Mouse (Mus musculus) midbrain, embryonic 16.5 days (tissue): ENCODE measurements around the gene Ipcef1. TPM values are rescaled to one million over a fixed set of nuclear protein-coding genes. Genes with fewer than 3 reads are reported as not detected.
A peak's percentile ranks its signal among the peaks of the same experiment; 100 is the strongest.

Experiments used
- ATAC-seq: fragments of 200-750 bp; cut with Nextera tagmentation; 2 replicates; pipeline ENCODE4 v1.8.0; 2017; ENCODE audit warnings: moderate TSS enrichment
- H3K27ac ChIP-seq: fragments of 300-500 bp; sonication (generic); 2 replicates; pipeline ENCODE4 v1.5.1; 2014; ENCODE audit warnings: mild to moderate bottlenecking, low read length, mixed read lengths
- H3K27me3 ChIP-seq: fragments of 300-500 bp; sonication (generic); 2 replicates; pipeline ENCODE4 v1.6.1; 2014; ENCODE audit warnings: low read depth, low read length, mixed read lengths; ENCODE audit not compliant: control insufficient read depth, insufficient read depth
- H3K36me3 ChIP-seq: fragments of 300-500 bp; sonication (generic); 2 replicates; pipeline ENCODE4 v1.6.1; 2014; ENCODE audit warnings: mild to moderate bottlenecking, low read length, moderate library complexity, mixed read lengths; ENCODE audit not compliant: control insufficient read depth, insufficient read depth
- H3K4me1 ChIP-seq: fragments of 300-500 bp; sonication (generic); 2 replicates; pipeline ENCODE4 v1.6.1; 2014; ENCODE audit warnings: mild to moderate bottlenecking, low read length, mixed read lengths; ENCODE audit not compliant: control insufficient read depth, insufficient read depth
- H3K4me2 ChIP-seq: fragments of 300-500 bp; sonication (generic); 2 replicates; pipeline ENCODE4 v1.6.1; 2014; ENCODE audit warnings: mild to moderate bottlenecking, low read length, mixed read lengths
- H3K4me3 ChIP-seq: fragments of 300-500 bp; sonication (generic); 2 replicates; pipeline ENCODE4 v1.5.1; 2014; ENCODE audit warnings: low read depth, mild to moderate bottlenecking, low read length, moderate library complexity, mixed read lengths
- H3K9ac ChIP-seq: fragments of 300-500 bp; sonication (generic); 2 replicates; pipeline ENCODE4 v1.6.1; 2014; ENCODE audit warnings: low read depth, low read length, mixed read lengths
- H3K9me3 ChIP-seq: fragments of 300-500 bp; sonication (generic); replicated peaks from 2 replicates; pipeline ENCODE4 v1.6.1; 2014; ENCODE audit warnings: mild to moderate bottlenecking, low read length, mixed read lengths; ENCODE audit not compliant: control insufficient read depth, poor library complexity, severe bottlenecking
- WGBS: fragments of 180-500 bp; shearing (Covaris S2); extraction: QIAGEN DNeasy Blood & Tissue Kit; methylation state at CpG from one replicate; pipeline ENCODE4 v1.1.7; 2014; 5-methylcytosine and 5-hydroxymethylcytosine counted together
- polyA plus RNA-seq: library from polyadenylated mRNA; unstranded; fragments of >200 nt; fragmentation: Nextera tagmentation; extraction: Ambion mirVana; gene quantifications from 2 replicates; pipeline ENCODE4 v1.2.1, GENCODE M21; 2015

Ipcef1 gene
- polyA plus RNA-seq, 1 experiment from 2014 or later: 1.6 TPM

DNA sequence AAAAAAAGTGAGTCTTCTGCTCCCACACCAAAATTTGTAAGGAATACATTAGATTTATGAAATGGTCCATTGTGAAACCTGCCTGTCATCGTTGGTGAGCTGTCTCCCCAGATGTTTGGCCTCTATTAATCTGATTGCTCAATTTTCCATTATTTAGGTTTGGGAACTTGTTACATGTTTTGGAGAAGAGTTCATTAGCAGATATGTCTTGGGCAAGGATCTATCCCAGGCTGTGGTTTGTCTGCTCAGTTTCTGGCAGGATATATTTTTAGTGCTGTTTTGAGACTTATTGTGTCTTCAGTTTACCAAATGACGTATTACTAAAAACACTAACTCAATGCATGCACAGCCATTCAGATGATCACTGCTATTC, 4.4 kb downstream of the Ipcef1 start:
- Histone ChIP-seq H3K9me3 (no peaks in the 10 kb centered on the region), H3K4me3 (no peak overlapping the region), H3K27ac (no peak overlapping the region), H3K4me2 (no peak overlapping the region), H3K36me3 (no peaks in the 10 kb centered on the region), H3K9ac (no peak overlapping the region), H3K4me1 (peaks cover 10% of the 10 kb centered on the region), H3K27me3 (no peaks in the 10 kb centered on the region)
- ATAC-seq: no peak
- WGBS: 76% methylated on average over 2 of the region's 2 CpGs

DNA sequence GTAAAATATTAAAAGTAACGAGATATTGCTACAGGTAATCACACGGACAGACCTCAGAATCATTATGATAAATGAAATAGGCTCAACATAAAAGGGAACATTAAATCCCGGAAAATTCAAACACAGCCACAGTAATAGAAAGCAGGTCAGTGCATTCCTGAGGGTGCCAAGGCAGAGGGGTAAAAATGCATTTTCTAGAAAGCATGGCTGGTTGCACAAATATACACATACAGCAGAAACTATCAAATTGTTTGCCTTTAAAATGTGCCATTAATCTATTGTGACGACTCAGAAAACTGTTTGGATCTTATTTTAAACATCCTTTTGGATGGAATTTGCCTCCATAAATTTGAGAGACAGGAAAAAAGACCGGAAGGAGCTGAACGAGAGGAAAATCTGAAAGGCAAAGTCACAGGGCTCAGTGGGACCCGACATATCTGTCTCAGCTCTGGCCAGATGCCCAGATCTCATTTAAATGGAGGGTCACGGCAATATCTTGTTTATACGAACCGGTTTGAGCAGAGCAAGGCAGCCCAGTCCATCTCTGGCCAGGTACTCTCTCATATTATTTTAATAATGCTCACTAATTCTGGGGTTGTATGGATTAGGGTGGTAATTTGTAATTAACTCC, 4.9 kb downstream of the Ipcef1 start:
- no peaks in the 10 kb centered on the region for H3K27me3 ChIP-seq
- peak; percentile 77 for ATAC-seq
- H3K4me1 ChIP-seq: peaks cover 6% of the 10 kb centered on the region
- H3K27ac ChIP-seq: no peak overlapping the region
- H3K4me3 ChIP-seq: no peak overlapping the region
- H3K4me2 ChIP-seq: 0 out of 2 replicates have a peak overlapping the region, but pooled peaks have one; percentile 6
- WGBS: 50% methylated on average over 10 of the region's 10 CpGs
- H3K9ac ChIP-seq: no peak overlapping the region
- no peaks in the 10 kb centered on the region for H3K36me3 ChIP-seq
- H3K9me3 ChIP-seq: no peaks in the 10 kb centered on the region

DNA sequence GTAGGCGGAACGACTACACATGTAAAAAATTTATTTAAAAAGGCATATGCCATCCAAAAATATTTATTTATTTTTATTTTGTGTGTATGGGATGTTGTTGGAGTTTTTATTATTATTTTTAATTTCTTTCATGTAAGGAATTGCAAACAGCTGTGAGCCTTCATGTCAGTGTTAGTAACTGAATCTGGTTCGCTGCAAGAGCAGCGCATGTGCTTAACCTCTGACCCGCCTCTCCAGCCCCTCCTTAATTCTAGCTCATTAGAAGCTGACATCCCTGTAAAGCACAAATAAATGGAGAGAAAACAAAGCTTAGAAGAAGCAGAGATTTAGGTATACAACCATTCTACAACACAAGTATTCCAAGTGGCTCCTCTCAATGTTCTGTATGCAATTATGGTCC, 8.4 kb downstream of the Ipcef1 start:
- Histone ChIP-seq H3K4me1 (peaks cover 3% of the 10 kb centered on the region), H3K36me3 (no peaks in the 10 kb centered on the region), H3K27ac (no peak overlapping the region), H3K4me2 (no peak overlapping the region), H3K4me3 (no peak overlapping the region), H3K9ac (no peak overlapping the region), H3K9me3 (no peaks in the 10 kb centered on the region), H3K27me3 (no peaks in the 10 kb centered on the region)
- 75% methylated on average over 5 of the region's 5 CpGs for WGBS
- no peak for ATAC-seq

DNA sequence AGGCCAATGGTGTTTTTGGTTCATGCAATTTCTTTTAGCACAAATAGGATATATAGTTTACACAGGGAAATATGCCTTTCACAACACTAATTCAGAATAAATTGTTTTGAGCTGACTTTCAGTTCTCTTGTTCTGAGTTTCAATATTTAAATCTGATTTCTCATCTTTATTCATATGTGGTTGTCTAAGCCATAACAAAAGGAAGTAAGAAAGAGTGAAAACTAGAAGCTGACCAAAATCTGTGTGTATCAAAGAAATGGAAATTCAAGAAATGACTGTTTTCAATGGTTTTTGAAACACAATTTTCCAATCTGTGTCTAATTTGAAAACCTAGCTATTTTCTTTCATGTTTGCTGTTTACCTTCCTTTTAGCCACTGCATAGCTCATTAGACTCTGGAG, 11.2 kb downstream of the Ipcef1 start:
- Histone ChIP-seq H3K9me3 (no peaks in the 10 kb centered on the region), H3K36me3 (no peaks in the 10 kb centered on the region), H3K27me3 (no peaks in the 10 kb centered on the region), H3K4me2 (no peak overlapping the region), H3K9ac (no peak overlapping the region), H3K27ac (no peak overlapping the region), H3K4me1 (no peaks in the 10 kb centered on the region), H3K4me3 (no peak overlapping the region)
- no peak for ATAC-seq

DNA sequence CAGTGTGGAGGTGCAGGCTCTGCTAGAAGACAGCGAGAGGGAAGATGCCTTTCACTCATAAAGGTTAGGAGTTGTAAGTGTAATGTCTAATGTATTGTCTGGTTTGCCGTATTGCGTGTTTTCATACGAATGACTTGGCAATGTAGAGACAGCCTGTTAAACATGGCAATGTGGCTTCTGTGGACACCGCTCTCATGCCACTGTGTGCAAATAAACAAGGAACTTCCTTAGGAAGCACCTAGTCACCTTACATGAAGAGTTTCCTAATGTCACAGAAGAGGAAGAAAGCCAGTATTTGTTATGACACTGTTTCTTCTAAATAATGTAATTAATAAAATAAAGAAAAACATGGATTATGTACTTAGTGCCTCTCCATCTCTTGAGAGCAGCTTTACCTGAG, 15.1 kb downstream of the Ipcef1 start:
- no peak for ATAC-seq
- Histone ChIP-seq H3K4me3 (no peak overlapping the region), H3K9ac (no peak overlapping the region), H3K4me1 (no peaks in the 10 kb centered on the region), H3K4me2 (no peak overlapping the region), H3K27me3 (no peaks in the 10 kb centered on the region), H3K9me3 (no peaks in the 10 kb centered on the region), H3K36me3 (no peaks in the 10 kb centered on the region), H3K27ac (no peak overlapping the region)
- WGBS: 94% methylated on average over 5 of the region's 5 CpGs

DNA sequence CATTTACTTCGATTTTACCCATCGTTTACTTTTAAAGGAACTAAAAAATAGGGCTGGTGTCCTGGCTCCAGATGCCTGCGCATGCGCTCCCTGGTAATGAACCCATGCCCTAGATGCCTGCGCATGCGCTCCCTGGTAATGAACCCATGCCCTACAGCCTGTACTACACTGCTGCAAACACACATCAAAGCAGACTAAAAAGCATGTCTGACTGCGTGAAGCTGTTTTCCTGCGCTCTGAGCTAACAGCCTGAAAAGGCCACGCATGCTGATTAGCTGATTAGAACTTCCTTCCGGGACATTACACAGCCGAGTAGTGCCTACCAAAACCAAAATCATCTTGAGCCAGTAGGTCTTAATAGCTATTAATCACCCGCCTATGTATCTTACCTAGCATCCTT, 16.7 kb downstream of the Ipcef1 start:
- no peak overlapping the region for H3K9ac ChIP-seq
- no peaks in the 10 kb centered on the region for H3K36me3 ChIP-seq
- ATAC-seq: peak; percentile 56; the same call in 1 of the 2 replicates
- H3K9me3 ChIP-seq: no peaks in the 10 kb centered on the region
- no peak overlapping the region for H3K4me2 ChIP-seq
- no peaks in the 10 kb centered on the region for H3K4me1 ChIP-seq
- no peak overlapping the region for H3K4me3 ChIP-seq
- no peak overlapping the region for H3K27ac ChIP-seq
- WGBS: 69% methylated on average over 12 of the region's 12 CpGs
- no peaks in the 10 kb centered on the region for H3K27me3 ChIP-seq

DNA sequence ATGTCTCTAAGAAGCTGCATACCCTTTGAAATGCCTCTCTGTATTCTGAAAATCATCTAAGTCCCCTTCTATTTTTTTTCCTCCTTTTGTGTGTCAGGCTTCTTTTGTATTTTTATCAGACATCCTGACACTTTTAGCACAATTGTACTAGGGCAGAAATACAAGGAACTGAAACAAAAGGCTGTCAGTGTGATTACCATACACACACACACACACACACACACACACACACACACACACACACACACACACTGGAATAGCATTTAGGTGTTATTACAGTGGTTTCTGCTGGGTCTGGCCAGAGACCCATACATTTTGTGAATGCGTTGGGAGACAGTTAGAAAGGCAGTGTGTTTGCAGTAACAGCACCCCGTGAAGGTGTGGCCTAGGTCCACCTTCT, 18.8 kb downstream of the Ipcef1 start:
- Histone ChIP-seq H3K36me3 (no peaks in the 10 kb centered on the region), H3K27ac (no peak overlapping the region), H3K4me2 (no peak overlapping the region), H3K4me1 (no peaks in the 10 kb centered on the region), H3K4me3 (no peak overlapping the region), H3K9me3 (no peaks in the 10 kb centered on the region), H3K27me3 (no peaks in the 10 kb centered on the region), H3K9ac (no peak overlapping the region)
- 95% methylated on average over 2 of the region's 2 CpGs for WGBS
- ATAC-seq: no peak

DNA sequence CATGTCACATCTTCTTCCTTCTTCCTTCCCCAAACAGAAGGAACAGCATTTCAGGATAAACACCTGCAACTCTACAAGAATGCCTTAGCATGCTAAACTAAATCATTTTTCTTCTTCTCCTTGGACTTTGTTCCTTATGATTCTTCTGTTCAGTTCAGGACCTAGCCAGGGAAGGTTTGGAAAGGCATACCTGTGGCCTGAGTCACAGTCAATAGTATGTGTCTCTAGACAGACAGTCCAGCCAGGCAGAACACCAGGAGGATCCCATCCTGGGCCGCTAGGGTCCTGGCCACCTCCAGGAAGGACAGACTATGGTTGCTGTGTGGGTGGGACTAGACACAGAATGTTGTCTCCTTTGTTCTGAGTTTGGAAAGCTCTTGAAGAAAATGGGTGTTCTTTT, 27.2 kb downstream of the Ipcef1 start:
- H3K27me3 ChIP-seq: no peaks in the 10 kb centered on the region
- H3K9ac ChIP-seq: no peak overlapping the region
- H3K4me2 ChIP-seq: no peak overlapping the region
- H3K9me3 ChIP-seq: no peaks in the 10 kb centered on the region
- H3K4me1 ChIP-seq: no peaks in the 10 kb centered on the region
- no peak for ATAC-seq
- WGBS: 88% methylated on average over 1 of the region's 1 CpGs
- no peak overlapping the region for H3K4me3 ChIP-seq
- H3K27ac ChIP-seq: no peak overlapping the region
- no peaks in the 10 kb centered on the region for H3K36me3 ChIP-seq

DNA sequence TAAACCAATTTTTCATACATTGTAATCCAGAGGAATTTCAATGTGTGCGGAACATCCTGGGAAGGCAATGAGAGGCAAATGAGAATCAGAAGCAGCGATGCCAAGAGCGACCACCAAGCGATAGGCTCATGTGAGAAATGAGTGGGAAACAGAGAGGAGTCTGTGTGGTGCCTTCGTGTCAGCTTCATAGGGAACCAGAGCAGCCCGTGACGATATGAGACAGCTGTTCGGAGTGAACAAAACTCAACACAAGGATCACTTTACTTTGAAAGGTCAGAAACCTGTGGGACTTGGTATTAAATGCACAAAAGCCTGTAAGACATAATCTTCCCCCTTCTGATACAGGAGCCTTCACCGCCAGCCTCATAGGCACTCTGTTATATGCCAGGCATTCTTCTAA, 31.7 kb downstream of the Ipcef1 start:
- Histone ChIP-seq H3K27me3 (no peaks in the 10 kb centered on the region), H3K36me3 (no peaks in the 10 kb centered on the region), H3K9ac (no peak overlapping the region), H3K27ac (no peak overlapping the region), H3K9me3 (no peaks in the 10 kb centered on the region), H3K4me1 (no peaks in the 10 kb centered on the region), H3K4me2 (no peak overlapping the region), H3K4me3 (no peak overlapping the region)
- no peak for ATAC-seq
- WGBS: 93% methylated on average over 9 of the region's 9 CpGs
